Mouse (Mus musculus) lung, adult 2 months (tissue): ENCODE results near the gene Lgi1. TPM values are rescaled to one million over a fixed set of nuclear protein-coding genes. Genes with fewer than 3 reads are reported as not detected.

Source experiments
- DNase-seq: peaks from one replicate; pipeline ENCODE4 v3.0.0; 2022
- H3K4me1 ChIP-seq: fragments of 200-500 bp; 2 replicates; pipeline ENCODE4 v1.6.1; 2011; ENCODE audit warnings: low read length; ENCODE audit not compliant: control insufficient read depth, insufficient read depth
- H3K4me3 ChIP-seq: fragments of 200-500 bp; replicated peaks from 2 replicates; pipeline ENCODE3; 2011; ENCODE audit warnings: low read depth, mild to moderate bottlenecking, control low read depth, low read length; ENCODE audit errors: extremely low read depth
- CTCF ChIP-seq: fragments of 200-500 bp; IDR thresholded peaks from 2 replicates; pipeline ENCODE4 v1.5.1; 2011; ENCODE audit warnings: mild to moderate bottlenecking, low read length, control low read depth; ENCODE audit not compliant: insufficient read depth
- POLR2A ChIP-seq: fragments of 200-500 bp; IDR thresholded peaks from 2 replicates; pipeline ENCODE4 v1.6.1; 2011; ENCODE audit warnings: low read depth, mild to moderate bottlenecking, control low read depth, low read length, borderline replicate concordance; ENCODE audit errors: extremely low read depth
- WGBS: fragments of 180-500 bp; shearing (Covaris S2); methylation state at CpG from one replicate; pipeline ENCODE4 v1.1.7; 2018; 5-methylcytosine and 5-hydroxymethylcytosine counted together
- polyA plus RNA-seq: library from polyadenylated mRNA; depleted of rRNA; stranded (reverse); fragments of >200 nt; gene quantifications from 2 replicates; pipeline ENCODE4 v1.2.3, GENCODE M21; 2012

Lgi1 gene
- polyA plus RNA-seq, 1 experiment = 0.25 TPM

GRCm38 (mm10) chr19:38282407-38282806 lies 18.1 kb downstream of the Lgi1 start:
- no peak overlapping the region for H3K4me3 ChIP-seq
- no peak for TF ChIP-seq POLR2A
- no peak for TF ChIP-seq CTCF
- WGBS = 40% methylated on average over 2 of the region's 2 CpGs
- DNase-seq = no peak
- no peaks in the 10 kb centered on the region for H3K4me1 ChIP-seq

- no peaks in the 10 kb centered on the region for H3K4me1 ChIP-seq
- DNase-seq = no peak
- WGBS = 80% methylated on average over 6 of the region's 6 CpGs
- H3K4me3 ChIP-seq = no peak overlapping the region
- TF ChIP-seq POLR2A (no peak), CTCF (no peak)
Measured at GRCm38 (mm10) chr19:38288556-38288955, 24.2 kb downstream of the Lgi1 start.

- no peak for TF ChIP-seq CTCF
- TF ChIP-seq POLR2A = no peak
- Histone ChIP-seq H3K4me3 (no peak overlapping the region), H3K4me1 (no peaks in the 10 kb centered on the region)
- no peak for DNase-seq
- 78% methylated on average over 6 of the region's 6 CpGs for WGBS
Measured at GRCm38 (mm10) chr19:38291432-38291831, 27.1 kb downstream of the Lgi1 start.

- WGBS = 26% methylated on average over 3 of the region's 3 CpGs
- no peak for TF ChIP-seq POLR2A
- TF ChIP-seq CTCF = no peak
- no peak for DNase-seq
- Histone ChIP-seq H3K4me1 (no peaks in the 10 kb centered on the region), H3K4me3 (no peak overlapping the region)
Measured at GRCm38 (mm10) chr19:38298018-38298626, 33.8 kb downstream of the Lgi1 start.

- no peak for DNase-seq
- TF ChIP-seq POLR2A (no peak), CTCF (no peak)
- 89% methylated on average over 8 of the region's 8 CpGs for WGBS
- Histone ChIP-seq H3K4me1 (no peaks in the 10 kb centered on the region), H3K4me3 (no peak overlapping the region)
Measured at GRCm38 (mm10) chr19:38308116-38308515, 43.8 kb downstream of the Lgi1 start.

- H3K4me1 ChIP-seq = no peaks in the 10 kb centered on the region
- no peak overlapping the region for H3K4me3 ChIP-seq
- WGBS = 77% methylated on average over 7 of the region's 7 CpGs
- no peak for DNase-seq
- TF ChIP-seq CTCF (no peak), POLR2A (no peak)
Measured at GRCm38 (mm10) chr19:38315099-38315498, 50.8 kb downstream of the Lgi1 start.

- TF ChIP-seq CTCF = no peak
- no peak for TF ChIP-seq POLR2A
- Histone ChIP-seq H3K4me1 (no peaks in the 10 kb centered on the region), H3K4me3 (no peak overlapping the region)
- DNase-seq = no peak
- 71% methylated on average over 6 of the region's 6 CpGs for WGBS
Measured at GRCm38 (mm10) chr19:38316602-38317313, 52.4 kb downstream of the Lgi1 start.

- no peak for DNase-seq
- Histone ChIP-seq H3K4me1 (no peaks in the 10 kb centered on the region), H3K4me3 (no peak overlapping the region)
- TF ChIP-seq CTCF (no peak), POLR2A (no peak)
- WGBS = 90% methylated on average over 4 of the region's 4 CpGs
Measured at GRCm38 (mm10) chr19:38318308-38318707, 54.0 kb downstream of the Lgi1 start.

GRCm38 (mm10) chr19:38319168-38319567 lies 54.8 kb downstream of the Lgi1 start:
- 83% methylated on average over 4 of the region's 4 CpGs for WGBS
- TF ChIP-seq CTCF (no peak), POLR2A (no peak)
- H3K4me1 ChIP-seq = no peaks in the 10 kb centered on the region
- DNase-seq = no peak
- no peak overlapping the region for H3K4me3 ChIP-seq

- 79% methylated on average over 5 of the region's 5 CpGs for WGBS
- DNase-seq = no peak
- no peak overlapping the region for H3K4me3 ChIP-seq
- H3K4me1 ChIP-seq = no peaks in the 10 kb centered on the region
- TF ChIP-seq CTCF = no peak
- TF ChIP-seq POLR2A = no peak
Measured at GRCm38 (mm10) chr19:38320651-38321188, 56.4 kb downstream of the Lgi1 start.

GRCm38 (mm10) chr19:38323726-38324125 lies 59.4 kb downstream of the Lgi1 start:
- Histone ChIP-seq H3K4me3 (no peak overlapping the region), H3K4me1 (no peaks in the 10 kb centered on the region)
- no peak for DNase-seq
- no peak for TF ChIP-seq CTCF
- no peak for TF ChIP-seq POLR2A
